Mouse (Mus musculus): ENCODE measurements around the gene Foxo6. TPM values are rescaled to one million over a fixed set of nuclear protein-coding genes. Genes with fewer than 3 reads are reported as not detected.

The Foxo6 gene
- total RNA-seq (2021) = 10 to 100 TPM in 1 of 2 experiments, 1 to 10 TPM in 1; 8.8 to 10.2 TPM
- long read RNA-seq, experiment 1, transcript Foxo6-201 (2 exons, 2,615 nt) = major isoform, 21 of 28 reads
- long read RNA-seq, experiment 1, partial matches to known transcripts = 0 of 28 reads
- long read RNA-seq, experiment 1, other reads (novel, unspliced or antisense) = 7 of 28 reads
- long read RNA-seq, experiment 2, transcript Foxo6-201 (2 exons, 2,615 nt) = major isoform, 38 of 47 reads
- long read RNA-seq, experiment 2, partial matches to known transcripts = 9 of 47 reads
- long read RNA-seq, experiment 2, other reads (novel, unspliced or antisense) = 0 of 47 reads

DNA sequence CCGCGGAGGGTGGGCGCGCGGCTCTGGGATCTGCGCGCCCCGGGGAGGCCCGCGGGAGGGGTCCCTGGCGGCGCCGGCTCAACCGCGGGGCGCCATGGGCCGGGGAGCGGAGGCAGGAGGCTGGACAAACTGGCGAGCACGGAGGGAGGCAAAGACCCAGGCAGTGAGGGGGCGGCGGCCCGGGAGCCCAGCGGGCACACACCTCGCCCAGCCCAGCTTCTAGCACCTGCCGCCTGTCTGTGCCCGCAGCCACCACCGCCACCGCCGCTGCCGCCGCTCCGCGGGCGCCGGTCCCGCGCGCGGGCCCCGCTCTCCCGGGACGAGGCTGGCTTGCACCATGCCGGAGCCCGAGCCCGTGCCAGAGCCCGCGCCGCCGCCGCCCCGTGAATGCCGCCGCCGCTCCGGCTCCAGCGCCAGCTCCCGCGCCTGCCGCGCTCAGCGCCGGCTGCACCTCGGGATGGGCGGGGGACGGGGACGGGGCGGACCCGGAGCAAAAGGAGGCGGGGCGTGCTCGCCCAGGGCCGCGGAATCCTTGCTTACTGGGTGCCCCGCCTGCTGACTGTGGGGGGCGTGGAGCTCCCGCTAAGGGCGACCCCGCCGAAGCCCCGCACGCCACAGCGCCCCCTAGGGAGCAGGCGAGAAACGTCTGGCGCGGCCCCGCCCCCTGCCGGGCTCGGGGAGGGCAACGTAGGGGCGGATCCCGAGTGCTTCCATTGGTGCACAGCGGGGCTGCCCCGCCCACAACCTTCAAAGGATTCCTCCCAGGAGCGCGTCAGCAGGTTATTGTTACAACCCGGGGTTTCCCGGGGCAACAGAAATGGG is at the start of gene Foxo6:
Foxo6 (minus strand) TSS at position 60 of the 822 bp plus-strand sequence.
- DNase-seq (ENCODE audit: low spot score in 2 of 2) = peak; percentile 89 to 90

DNA sequence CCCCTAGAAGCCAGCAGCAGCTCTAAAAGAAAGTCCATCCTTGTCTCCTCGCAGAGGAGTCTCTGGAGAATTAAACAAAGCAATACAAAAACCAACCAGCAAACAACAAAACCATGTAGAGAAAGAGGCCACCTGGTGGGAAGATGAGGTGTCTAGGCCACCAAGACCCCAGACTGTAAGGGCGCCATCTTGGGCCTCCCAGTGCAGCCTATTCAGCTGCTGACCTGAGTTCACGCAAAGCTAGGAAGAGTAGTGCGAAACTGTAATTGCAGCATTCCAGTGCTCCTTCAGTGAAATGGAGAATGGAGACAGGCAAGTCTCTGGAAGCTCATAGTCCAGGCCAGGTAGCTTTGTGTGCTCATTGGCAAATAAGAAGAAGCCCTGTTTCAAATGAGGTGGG is 47.2 kb upstream of the Foxo6 start:
- DNase-seq (ENCODE audit: low spot score in 2 of 2) = no peak

DNA sequence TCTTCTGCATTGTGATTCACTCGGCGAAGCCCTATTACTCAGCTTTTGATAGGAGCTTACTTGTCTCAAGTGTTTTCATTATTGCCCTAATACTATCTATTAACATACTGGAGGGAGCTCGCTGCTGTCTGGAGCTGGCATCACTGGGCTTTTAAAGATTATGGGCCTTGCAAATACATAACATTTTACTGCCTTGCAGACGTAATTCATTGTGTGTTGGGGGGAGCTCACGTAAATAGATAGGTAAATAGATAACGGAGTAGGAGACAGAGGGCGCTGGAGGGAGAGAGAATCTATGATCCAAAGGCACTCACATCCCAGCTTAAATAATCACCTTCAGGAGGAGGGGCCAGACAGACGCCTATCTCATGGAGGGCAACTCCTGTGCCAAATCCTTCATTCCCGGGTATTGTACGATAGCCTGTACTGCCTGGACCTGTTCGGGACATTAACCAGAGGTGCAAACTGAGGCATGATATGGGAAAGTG is 45.8 kb upstream of the Foxo6 start:
- no peak for DNase-seq (ENCODE audit: low spot score in 2 of 2)

GRCm38 (mm10) chr4:120332405-120332933 is 45.3 kb upstream of the Foxo6 start:
- DNase-seq (ENCODE audit: low spot score in 2 of 2) = no peak

DNA sequence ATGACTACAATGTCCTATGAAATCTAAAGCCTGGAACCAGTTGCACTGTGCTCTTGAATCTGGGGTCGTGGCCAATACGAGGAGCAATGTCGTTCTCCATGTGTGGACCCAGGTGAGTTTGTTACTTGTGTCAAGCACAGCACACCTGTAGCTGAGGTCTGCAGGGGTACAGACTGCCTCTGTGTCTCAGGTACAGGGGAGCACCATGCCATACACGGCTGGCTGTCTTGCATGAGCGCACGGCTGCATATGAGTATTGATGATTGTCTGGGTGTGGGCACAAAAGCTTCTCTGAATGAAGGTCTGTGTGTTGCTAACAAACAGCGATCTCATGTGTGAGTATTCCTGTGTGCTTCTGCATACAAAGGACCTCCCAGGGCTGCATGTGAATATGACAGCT is 44.8 kb upstream of the Foxo6 start:
- DNase-seq (ENCODE audit: low spot score in 2 of 2) = no peak

DNA sequence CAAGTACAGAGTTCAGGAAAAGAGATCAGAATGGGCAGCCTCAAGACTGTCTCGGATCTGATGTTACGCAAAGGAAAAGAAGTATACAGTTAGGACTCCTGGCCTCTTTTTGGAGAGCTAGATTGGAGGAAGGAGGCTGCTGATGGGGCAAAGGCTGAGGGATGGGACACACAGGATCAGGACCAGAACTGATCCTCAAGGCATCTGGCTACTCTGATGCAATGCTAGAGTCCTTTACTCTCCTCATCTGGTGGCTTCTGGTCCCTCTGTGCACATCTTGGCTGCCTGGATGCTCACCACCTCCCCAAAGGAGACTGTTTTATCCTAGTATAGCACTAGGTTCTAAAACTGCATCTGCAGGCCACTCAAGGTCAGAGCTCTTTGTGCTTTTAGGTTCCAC is 44.4 kb upstream of the Foxo6 start:
- DNase-seq (ENCODE audit: low spot score in 2 of 2) = no peak

- DNase-seq (ENCODE audit: low spot score in 2 of 2) = no peak
Measured at GRCm38 (mm10) chr4:120325748-120326147, 38.6 kb upstream of the Foxo6 start.

- DNase-seq (ENCODE audit: low spot score in 2 of 2) = no peak
Measured at GRCm38 (mm10) chr4:120325051-120325450, 37.9 kb upstream of the Foxo6 start.

DNA sequence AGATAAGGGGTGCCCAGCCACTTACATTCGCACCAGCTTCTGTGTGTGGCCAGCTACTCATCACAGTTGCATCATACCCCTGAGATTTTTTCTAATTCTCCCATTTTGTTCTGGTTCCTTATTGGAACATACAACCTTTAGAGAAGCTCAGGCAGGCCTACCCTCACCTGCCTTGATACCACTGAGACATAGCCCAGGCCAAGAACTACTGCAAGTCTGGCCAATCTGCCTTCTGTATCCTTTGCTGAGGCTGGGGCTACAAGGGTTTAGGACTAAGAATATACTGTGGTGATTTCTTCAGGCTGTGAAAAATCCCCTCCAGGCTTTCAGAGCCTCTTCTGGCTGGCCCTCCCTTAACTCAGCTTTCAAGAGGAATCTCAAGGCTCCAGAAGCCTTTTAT is 36.7 kb upstream of the Foxo6 start:
- no peak for DNase-seq (ENCODE audit: low spot score in 2 of 2)

DNA sequence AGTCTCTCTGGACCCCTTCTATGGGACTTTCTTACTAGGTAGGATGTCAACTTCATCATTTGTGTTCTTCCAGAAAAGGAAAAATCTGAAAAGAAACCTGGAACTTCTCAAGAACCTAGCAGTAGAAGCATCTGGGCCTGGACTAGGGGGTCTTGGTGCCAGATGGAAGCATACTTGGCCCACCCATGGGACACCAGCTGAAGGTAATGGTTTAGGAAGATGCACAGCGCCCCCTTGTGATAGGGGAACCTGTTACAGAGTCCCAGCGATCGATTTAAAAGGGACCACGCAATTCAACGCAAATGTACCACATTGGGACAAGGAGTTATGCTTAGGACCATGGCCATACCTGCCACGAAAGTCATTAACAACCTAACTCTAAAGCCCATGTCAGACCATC is 36.0 kb upstream of the Foxo6 start:
- peak in 1 of 2 experiments; percentile 41 for DNase-seq (ENCODE audit: low spot score in 2 of 2)

- no peak for DNase-seq (ENCODE audit: low spot score in 2 of 2)
Measured at GRCm38 (mm10) chr4:120317541-120317940, 30.4 kb upstream of the Foxo6 start.

DNA sequence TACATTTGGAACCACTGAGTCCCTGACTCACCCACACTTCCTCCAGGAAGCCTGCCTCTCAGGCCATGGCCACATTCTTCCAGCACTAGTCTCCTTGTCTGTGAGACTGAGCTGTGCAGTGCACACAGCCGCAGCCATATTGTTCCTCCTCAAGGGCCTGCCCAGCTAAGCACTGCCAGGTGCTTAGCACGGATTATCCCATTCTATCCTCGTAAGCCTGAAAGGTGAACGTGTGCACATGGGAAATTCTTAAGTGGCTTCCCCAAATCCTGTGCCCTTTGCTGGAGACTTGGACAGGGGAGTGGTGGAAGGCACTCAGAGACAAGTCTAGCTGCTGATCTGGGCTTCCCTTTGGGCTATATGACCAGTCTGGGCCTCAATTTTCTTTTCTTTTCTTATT is 29.6 kb upstream of the Foxo6 start:
- DNase-seq (ENCODE audit: low spot score in 2 of 2) = no peak

- DNase-seq (ENCODE audit: low spot score in 2 of 2) = no peak
Measured at GRCm38 (mm10) chr4:120314571-120314970, 27.4 kb upstream of the Foxo6 start.

- DNase-seq (ENCODE audit: low spot score in 2 of 2) = no peak
Measured at GRCm38 (mm10) chr4:120313309-120313708, 26.2 kb upstream of the Foxo6 start.

DNA sequence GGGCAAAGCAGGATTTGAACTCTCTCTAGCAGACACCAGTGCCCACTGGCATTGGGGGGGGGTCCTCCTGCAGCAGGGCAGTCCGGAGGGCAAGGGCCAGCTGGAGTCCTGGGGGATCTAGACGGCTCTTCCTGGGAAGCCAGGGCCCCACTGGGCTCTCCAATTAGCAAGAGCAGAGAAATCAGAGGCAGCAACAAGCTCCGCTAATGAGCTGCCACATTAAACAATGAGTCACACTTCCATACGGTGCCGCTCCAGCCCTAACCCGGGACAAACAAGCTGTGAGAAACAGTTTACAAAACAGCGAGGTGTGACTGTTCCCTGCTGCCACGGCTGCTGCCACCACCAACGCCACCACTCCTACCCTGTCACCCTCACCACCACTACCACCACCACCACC is 17.4 kb upstream of the Foxo6 start:
- DNase-seq (ENCODE audit: low spot score in 2 of 2) = no peak

DNA sequence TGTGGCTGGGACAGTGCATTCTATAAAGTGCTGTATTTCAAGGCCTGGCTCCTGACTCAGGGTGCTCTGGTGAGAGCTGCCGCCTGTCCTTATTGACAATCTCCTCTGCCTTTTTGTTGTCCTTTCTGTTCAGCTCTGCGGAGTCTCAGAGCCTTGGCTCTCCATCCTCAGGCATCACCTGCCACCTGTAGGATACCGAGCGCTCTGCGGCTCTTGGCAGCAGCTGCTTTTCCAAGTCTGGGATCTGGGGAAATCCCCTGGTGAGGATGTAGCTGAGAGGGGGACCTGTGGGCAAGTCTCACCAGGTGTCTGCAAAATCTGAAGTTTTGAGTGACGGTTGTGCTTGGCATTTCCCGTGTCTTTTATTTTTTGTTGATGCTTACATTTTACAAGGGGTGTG is 12.1 kb upstream of the Foxo6 start:
- no peak for DNase-seq (ENCODE audit: low spot score in 2 of 2)

DNA sequence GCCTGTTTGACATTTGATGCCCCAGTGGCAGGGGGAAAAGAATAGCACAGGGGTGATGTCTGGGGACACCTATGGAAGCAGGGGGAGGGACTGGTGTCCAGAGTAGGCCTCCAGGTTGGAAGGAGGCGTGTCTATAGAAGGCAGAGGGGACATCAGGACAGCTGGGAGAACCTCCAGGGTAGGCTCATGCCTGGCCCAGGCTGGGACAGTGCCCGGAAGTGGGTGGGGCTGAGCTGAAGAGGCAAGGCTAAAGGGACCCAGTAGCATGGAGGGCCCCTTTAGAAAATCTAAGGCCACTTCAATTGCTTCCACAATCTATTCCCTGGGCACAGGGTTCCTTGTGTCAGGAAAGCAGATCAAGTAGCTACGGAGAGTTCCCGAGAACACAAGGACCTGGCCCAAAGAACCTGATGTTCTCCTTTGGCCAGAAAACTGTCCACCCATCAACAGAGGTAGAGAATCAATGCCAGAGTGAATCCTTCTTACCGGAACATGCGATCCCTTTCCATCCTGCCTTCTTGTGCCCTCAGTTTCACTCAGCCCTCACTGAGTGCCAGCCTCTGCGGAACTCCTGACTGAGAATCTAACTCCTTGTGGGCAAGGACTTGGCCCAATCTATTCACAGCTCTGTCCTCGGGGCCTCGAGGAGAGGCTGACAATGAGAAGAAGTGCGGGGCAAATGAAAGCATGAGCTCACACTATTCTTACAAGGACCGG is 4.1 kb upstream of the Foxo6 start:
- peak; percentile 40 to 69 for DNase-seq (ENCODE audit: low spot score in 2 of 2)

DNA sequence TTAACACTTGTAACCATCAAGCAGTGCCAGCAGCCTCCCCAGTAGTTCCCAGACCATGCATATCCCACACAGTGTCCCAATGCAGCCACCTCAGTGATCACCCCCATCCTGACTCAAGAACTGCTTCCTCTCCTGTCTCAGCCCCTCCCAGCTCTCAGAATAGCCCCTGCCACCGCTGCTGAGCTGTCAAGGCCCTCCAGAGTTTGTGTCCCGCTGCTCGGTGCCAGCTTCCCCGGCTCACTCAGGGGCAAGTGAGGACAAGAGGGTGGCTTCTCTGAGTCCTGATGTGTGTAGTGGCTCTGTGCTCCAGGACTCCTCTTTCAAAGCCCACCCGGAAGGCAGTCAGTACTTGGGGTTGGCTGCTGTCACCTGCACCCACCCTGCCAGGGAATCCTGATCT is 3.3 kb upstream of the Foxo6 start:
- DNase-seq (ENCODE audit: low spot score in 2 of 2) = no peak

DNA sequence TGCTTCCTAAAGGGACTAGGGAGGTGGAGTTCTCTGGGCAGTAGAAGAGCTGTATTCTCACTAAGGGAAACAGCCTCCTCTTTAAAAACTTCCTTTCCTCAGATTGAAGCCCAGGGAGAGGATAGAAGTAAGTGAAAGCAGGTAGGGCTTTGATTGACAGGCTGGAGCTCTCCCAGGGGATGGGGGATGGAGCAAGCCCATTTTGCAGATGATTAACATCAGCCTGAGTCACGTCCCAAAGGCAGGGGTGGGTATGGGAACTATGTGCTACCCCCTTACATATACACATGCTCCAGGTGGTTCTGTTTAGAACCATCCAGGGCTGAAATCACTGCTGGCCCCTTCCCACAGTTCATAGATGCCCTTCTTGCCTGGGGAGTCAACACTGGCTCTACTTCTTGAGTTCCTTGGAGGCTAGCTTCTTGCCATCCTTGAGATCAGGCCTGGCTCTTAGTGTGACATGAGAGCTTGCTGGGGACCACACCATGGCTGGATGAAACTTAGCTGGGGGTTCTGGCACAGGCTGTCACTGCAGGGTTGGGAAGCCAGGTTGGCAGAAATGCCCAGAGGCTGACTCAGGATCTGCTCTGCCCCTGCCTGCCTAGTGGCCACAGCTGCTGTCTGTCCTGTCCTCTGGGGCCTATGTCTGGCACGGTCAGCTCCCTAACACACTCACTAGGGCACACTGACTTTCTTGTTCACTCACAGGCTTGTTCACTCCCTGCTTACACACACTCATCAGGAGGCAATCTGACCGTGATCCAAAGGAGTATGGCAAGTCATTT is 2.2 kb upstream of the Foxo6 start:
- DNase-seq (ENCODE audit: low spot score in 2 of 2) = no peak

DNA sequence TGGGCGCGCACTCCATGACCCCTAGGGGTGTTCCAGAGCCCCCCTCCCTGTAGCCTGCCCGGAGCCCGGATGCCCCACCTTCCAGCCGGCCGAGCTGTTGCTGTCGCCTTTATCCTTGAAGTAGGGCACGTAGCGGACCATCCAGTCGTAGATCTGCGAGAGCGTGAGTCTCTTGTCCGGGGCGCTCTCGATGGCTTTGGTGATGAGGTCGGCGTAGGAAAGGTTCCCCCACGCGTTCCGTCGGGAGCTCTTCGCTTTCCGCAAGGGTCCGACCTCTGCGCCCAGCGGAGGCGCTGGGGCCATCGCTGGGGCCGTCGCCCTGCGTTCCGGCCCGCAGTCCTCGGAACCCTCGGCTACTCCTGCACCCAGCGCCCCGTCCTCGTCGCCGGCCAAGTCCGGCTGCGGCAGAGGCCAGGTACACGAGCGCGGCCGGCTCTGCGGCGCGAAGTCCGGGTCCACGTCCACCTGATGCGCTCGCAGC is 348 bp downstream of the Foxo6 start:
- DNase-seq (ENCODE audit: low spot score in 2 of 2) = no peak

DNA sequence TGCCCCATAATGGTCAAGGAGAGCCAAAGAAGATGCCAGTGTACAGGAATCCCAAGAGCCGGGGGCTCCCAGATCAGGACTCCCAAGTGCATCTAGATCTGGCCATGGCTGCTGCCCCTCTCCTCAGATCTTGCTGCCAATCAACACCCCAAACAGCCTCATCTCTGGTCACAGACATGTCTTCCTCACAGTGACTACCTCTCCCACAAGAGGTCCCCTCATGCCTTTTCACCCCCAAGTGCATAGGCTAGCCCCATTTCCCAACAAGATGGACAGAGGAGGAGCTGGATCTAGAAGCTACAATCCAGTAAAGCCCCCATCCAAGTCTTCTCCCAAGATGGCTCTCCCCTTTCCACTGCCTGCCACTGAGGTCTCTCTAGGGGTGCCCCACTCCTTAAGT is 1.4 kb downstream of the Foxo6 start:
- DNase-seq (ENCODE audit: low spot score in 2 of 2) = no peak
